Mouse (Mus musculus) liver, embryonic 16.5 days (tissue): ENCODE measurements at regions not wholly inside any gene's neighbourhood (a gene's known extent, or its start where the extent isn't known, plus 50 kb on each side); places are given as distances from the start of the nearest gene placed in this dataset.

Experiments
- ATAC-seq: fragments of 200-750 bp; cut with Nextera tagmentation; 2 replicates; pipeline ENCODE4 v1.8.0; 2017; ENCODE audit warnings: low read depth, mild to moderate bottlenecking, moderate number of reproducible peaks, moderate library complexity
- H3K27ac ChIP-seq: fragments of 300-500 bp; sonication (generic); 2 replicates; pipeline ENCODE4 v1.5.1; 2014; ENCODE audit warnings: mild to moderate bottlenecking, low read length
- H3K27me3 ChIP-seq: fragments of 300-500 bp; sonication (generic); 2 replicates; pipeline ENCODE4 v1.6.1; 2014; ENCODE audit warnings: low read depth, low read length, mixed read lengths; ENCODE audit not compliant: control insufficient read depth, insufficient read depth
- H3K36me3 ChIP-seq: fragments of 300-500 bp; sonication (generic); 2 replicates; pipeline ENCODE4 v1.6.1; 2014; ENCODE audit warnings: mild to moderate bottlenecking; ENCODE audit not compliant: control insufficient read depth, insufficient read depth
- H3K4me1 ChIP-seq: fragments of 300-500 bp; sonication (generic); 2 replicates; pipeline ENCODE4 v1.6.1; 2014; ENCODE audit warnings: low read depth, low read length, mixed read lengths; ENCODE audit not compliant: control insufficient read depth
- H3K4me2 ChIP-seq: fragments of 300-500 bp; sonication (generic); 2 replicates; pipeline ENCODE4 v1.6.1; 2014; ENCODE audit warnings: low read depth, low read length, mixed read lengths
- H3K4me3 ChIP-seq: fragments of 300-500 bp; sonication (generic); 2 replicates; pipeline ENCODE4 v1.5.1; 2014; ENCODE audit warnings: low read depth, mild to moderate bottlenecking, low read length
- H3K9ac ChIP-seq: fragments of 300-500 bp; sonication (generic); 2 replicates; pipeline ENCODE4 v1.6.1; 2014; ENCODE audit warnings: low read depth, low read length
- H3K9me3 ChIP-seq: fragments of 300-500 bp; sonication (generic); replicated peaks from 2 replicates; pipeline ENCODE4 v1.6.1; 2016; ENCODE audit warnings: low read length; ENCODE audit not compliant: control insufficient read depth
- WGBS: fragments of 180-500 bp; shearing (Covaris S2); extraction: QIAGEN DNeasy Blood & Tissue Kit; methylation state at CpG from one replicate; pipeline ENCODE4 v1.1.7; 2014; ENCODE audit not compliant: insufficient replicate concordance; 5-methylcytosine and 5-hydroxymethylcytosine counted together

DNA sequence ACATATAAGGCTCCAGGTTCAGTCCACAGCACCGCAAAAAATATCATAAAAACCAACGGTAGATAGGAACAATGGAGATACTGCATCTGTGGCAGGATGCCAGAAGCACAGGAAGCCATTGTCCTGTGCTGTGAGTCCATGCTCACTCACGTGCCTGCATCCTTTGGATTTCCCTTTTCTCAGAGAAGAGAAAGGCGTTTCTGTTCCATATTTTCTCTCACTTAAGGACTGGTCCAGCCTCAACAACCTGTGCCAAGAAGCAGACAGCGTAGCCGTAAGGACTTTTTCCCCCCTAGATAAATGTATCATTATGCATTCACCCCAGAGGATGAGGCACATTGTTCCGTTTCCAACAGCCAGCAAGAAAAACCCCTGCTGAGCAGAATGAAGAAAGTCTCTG, 360.0 kb upstream of the Jarid2 start:
- Histone ChIP-seq H3K9me3 (no peaks in the 10 kb centered on the region), H3K36me3 (no peaks in the 10 kb centered on the region), H3K4me2 (no peak overlapping the region), H3K4me3 (no peak overlapping the region), H3K9ac (no peak overlapping the region), H3K27me3 (no peaks in the 10 kb centered on the region), H3K4me1 (no peaks in the 10 kb centered on the region), H3K27ac (no peak overlapping the region)
- WGBS, result 62% methylated on average over 7 of the region's 7 CpGs
- ATAC-seq, result no peak

DNA sequence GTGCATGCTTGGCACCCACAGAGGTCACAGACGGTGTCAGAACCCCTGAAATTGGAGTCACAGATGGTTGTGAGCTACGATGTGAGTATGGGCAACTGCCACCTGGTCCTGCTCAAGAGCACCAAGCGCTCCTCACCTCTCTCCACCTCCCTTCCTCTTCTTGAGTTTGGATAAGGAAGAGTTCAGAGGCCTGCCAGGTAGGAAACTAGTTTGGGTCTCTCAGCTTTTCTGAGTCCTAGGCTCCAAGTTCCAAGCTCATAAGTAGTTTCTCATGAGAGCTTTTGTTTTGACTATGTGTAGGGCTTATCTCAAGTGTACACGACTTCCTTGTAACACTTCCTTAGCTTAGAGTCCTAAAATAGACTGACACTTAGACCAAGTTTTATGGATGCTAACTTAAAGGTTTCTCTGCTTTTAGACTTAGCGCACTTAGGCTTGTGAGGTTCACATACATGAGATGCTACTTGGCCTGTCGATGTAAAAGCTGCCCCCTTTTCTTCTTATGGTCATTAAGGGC, 356.9 kb upstream of the Jarid2 start:
- H3K36me3 ChIP-seq, result no peaks in the 10 kb centered on the region
- H3K27ac ChIP-seq, result no peak overlapping the region
- no peak overlapping the region for H3K4me3 ChIP-seq
- H3K9ac ChIP-seq, result no peak overlapping the region
- no peak overlapping the region for H3K4me2 ChIP-seq
- H3K9me3 ChIP-seq, result no peaks in the 10 kb centered on the region
- 25% methylated on average over 6 of the region's 6 CpGs for WGBS
- ATAC-seq, result no peak
- no peaks in the 10 kb centered on the region for H3K4me1 ChIP-seq
- no peaks in the 10 kb centered on the region for H3K27me3 ChIP-seq

DNA sequence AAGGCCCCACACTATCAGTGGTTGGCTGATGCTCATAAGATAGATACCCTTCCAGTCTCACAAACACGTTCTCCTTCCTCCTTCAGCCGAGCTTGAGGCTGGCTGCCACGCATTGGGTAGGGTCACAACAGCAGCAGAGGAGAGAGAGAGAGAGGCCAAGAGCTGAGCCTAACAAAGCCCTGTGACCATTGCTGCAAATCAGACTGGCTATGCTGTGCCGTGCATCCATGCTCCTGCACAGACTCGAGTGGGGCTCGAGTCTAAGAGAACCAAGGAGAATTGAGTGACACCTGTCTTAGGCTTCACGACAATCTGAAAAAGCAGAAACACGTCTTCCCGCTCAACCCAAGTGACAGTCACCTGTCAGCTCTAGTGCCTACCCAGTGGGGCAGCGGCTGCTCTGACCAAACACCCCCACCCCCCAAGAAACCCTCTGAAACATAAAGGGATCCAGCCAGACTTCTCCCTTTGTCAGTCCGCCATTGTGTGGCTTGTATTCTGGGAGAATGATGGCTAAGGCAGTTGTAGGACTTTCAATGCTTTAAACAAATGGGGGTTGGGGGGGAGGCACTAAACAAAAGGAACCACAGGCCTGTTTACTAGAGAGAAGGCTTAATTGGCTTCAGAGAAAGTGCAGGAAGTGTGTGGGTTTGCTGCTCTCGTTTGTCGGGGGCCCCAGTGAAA, 353.7 kb upstream of the Jarid2 start:
- Histone ChIP-seq H3K9me3 (no peaks in the 10 kb centered on the region), H3K4me2 (no peak overlapping the region), H3K4me3 (no peak overlapping the region), H3K36me3 (no peaks in the 10 kb centered on the region), H3K9ac (no peak overlapping the region), H3K27ac (no peak overlapping the region), H3K27me3 (no peaks in the 10 kb centered on the region), H3K4me1 (no peaks in the 10 kb centered on the region)
- ATAC-seq, result no peak
- WGBS, result 20% methylated on average over 13 of the region's 13 CpGs

DNA sequence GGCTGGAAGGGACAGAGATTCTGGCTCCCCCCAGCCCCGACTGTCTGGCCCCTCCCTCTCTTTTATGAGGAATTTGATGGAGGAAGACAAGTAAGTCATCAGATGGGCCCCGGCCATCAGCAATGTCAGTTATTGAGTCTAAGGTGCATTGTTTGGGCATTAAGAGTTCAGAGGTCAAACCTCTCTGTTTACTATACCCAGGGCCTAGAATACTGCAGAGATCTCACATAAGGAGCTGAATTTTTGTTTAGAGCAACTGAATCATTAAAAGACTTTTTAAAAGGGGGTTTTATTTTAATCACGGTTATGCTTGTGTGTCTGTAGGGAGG, 353.1 kb upstream of the Jarid2 start:
- WGBS, result 27% methylated on average over 3 of the region's 3 CpGs

DNA sequence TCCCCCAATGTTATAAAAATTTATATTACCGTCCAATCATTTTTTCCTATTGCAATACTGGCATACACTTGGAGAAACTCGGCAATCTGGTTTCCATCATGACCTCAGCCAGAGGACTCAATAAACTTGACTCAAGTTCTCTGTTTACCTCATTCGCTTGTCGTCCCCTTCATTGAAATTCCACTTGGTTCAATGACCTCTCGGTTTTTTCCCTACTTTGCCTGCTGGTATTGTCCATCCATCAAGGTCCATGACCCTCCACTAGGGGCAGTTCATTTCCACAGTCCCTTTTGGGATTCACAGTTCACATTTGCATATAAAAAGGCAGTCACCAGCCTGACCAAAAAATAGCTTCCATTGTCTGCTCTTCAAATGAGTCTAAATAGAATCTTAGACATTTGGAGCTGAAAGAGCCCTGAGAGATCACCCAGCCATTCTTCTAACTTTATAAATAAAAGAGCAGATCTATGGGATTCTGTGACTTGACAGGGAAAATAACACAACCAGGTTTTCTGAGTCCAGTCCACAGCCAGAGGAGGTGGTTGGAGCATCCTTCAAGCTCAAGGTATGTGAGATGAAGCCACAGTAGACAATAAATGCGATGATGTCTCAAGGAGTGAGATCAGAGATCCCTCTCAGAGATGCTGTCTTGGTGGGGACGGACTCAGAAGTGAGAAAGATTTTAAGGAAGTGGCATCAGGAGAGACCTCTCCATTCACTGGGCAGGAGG, 347.4 kb upstream of the Jarid2 start:
- no peak for ATAC-seq
- Histone ChIP-seq H3K9ac (no peak overlapping the region), H3K4me3 (no peak overlapping the region), H3K4me2 (no peak overlapping the region), H3K27ac (no peak overlapping the region), H3K4me1 (no peaks in the 10 kb centered on the region), H3K27me3 (no peaks in the 10 kb centered on the region), H3K9me3 (no peaks in the 10 kb centered on the region), H3K36me3 (no peaks in the 10 kb centered on the region)
- 60% methylated on average over 7 of the region's 7 CpGs for WGBS

More for the DNA sequence above, 353.1 kb upstream of the Jarid2 start:
- Histone ChIP-seq H3K27me3 (no peaks in the 10 kb centered on the region), H3K4me3 (no peak overlapping the region), H3K9me3 (no peaks in the 10 kb centered on the region), H3K27ac (no peak overlapping the region), H3K4me2 (no peak overlapping the region), H3K4me1 (no peaks in the 10 kb centered on the region), H3K9ac (no peak overlapping the region), H3K36me3 (no peaks in the 10 kb centered on the region)
- no peak for ATAC-seq

DNA sequence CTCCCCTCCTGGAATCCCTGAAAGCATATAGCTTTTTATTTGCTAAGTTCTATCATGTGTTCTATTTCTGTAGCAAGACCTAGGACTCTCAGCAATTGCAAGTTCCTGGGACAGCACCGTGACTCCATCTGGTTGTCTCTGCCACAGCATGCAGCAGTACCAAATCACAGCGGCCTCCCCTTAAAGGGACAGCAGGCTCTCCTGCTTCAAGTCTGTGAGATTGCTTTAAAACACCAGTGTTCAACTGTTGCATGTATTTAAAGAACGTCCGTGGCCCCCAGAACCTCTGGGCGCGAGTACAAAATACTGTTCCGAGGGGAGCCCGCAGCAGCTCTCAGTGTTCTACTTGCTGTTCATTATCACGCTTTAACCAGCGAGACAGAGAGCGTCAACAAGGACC, 346.0 kb upstream of the Jarid2 start:
- WGBS, result 61% methylated on average over 11 of the region's 11 CpGs
- no peak for ATAC-seq

DNA sequence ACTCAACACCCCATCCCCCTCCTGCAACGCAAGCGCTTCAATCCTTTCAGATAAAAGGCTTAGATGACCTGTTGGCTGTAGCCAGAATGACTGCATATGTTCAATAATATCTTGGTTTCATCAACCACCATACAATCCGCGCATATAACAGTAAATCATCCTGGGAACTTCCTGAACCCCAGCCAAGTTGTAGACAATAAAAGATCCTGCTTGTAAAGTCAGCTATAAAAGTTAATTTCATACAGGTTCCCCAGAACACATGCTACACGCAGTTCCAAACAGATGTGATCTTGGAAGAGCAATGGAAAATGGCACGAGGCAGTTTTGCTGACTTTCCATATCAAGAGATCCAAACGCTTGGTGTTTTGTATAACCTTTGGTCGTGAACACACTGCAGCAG, 342.5 kb upstream of the Jarid2 start:
- Histone ChIP-seq H3K27ac (no peak overlapping the region), H3K4me3 (no peak overlapping the region), H3K4me2 (no peak overlapping the region), H3K4me1 (no peaks in the 10 kb centered on the region), H3K36me3 (no peaks in the 10 kb centered on the region), H3K27me3 (no peaks in the 10 kb centered on the region), H3K9ac (no peak overlapping the region), H3K9me3 (no peaks in the 10 kb centered on the region)
- WGBS, result 65% methylated on average over 8 of the region's 8 CpGs
- no peak for ATAC-seq

More for the DNA sequence above, 346.0 kb upstream of the Jarid2 start:
- Histone ChIP-seq H3K9me3 (no peaks in the 10 kb centered on the region), H3K4me1 (no peaks in the 10 kb centered on the region), H3K27ac (no peak overlapping the region), H3K9ac (no peak overlapping the region), H3K27me3 (no peaks in the 10 kb centered on the region), H3K4me2 (no peak overlapping the region), H3K4me3 (no peak overlapping the region), H3K36me3 (no peaks in the 10 kb centered on the region)

DNA sequence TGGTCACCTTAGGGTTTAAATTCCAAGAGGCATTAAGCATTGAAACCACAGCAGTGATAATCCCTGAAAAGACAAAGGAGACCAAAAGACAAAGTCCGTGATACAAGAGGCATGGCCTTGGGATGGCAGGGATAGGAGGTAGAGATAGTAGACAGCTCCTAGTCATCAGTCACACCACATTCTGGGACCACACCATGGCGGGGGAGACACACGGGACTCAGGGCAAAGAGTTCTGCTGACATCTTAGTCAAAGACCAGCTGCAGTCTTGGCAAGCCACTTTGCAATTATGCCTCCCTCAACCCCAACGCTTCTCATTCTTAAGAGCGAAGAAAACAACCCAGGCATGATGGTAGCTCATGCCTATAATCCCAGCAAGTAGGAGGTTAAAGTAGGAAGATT, 339.6 kb upstream of the Jarid2 start:
- H3K27me3 ChIP-seq, result no peaks in the 10 kb centered on the region
- no peak overlapping the region for H3K4me2 ChIP-seq
- no peak overlapping the region for H3K9ac ChIP-seq
- no peak for ATAC-seq
- no peaks in the 10 kb centered on the region for H3K4me1 ChIP-seq
- 63% methylated on average over 5 of the region's 5 CpGs for WGBS
- no peak overlapping the region for H3K27ac ChIP-seq
- H3K9me3 ChIP-seq, result no peaks in the 10 kb centered on the region
- H3K4me3 ChIP-seq, result no peak overlapping the region
- H3K36me3 ChIP-seq, result no peaks in the 10 kb centered on the region

DNA sequence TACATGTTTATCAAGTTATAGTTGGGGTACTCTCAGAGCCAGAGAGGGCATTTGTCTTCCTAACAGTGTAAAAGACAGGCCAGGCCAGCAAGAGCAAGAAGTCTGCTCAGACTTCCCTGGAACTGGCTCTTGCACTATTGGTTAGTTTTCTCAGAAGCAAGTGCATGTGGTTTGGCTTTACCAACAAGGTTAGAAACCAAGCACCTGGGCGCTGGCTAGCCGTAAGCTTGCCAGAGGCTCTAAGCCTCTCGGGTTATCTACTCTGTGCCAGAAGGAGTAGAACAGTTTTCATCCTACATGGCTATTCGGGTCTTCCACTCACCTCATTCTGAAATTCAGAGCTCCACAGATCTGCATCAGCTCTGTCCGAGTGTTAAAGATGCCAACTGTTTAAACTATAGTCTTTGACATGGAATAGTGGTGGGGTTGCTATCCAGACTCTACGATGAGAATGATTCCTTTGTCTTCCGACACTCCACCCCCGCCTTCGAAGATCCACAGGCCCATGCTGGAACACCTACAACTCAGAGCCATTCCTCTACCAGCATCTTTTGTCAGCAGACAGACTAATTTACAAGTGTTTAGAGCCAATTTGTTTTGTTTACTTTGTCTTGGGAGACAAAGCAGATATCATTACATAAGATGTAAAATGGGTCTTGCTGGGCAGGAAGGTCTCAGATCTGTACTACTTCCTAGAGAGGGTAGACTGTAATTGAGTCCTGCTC, 338.4 kb upstream of the Jarid2 start:
- 66% methylated on average over 9 of the region's 9 CpGs for WGBS
- H3K27ac ChIP-seq, result no peak overlapping the region
- H3K36me3 ChIP-seq, result no peaks in the 10 kb centered on the region
- no peaks in the 10 kb centered on the region for H3K9me3 ChIP-seq
- no peak for ATAC-seq
- no peaks in the 10 kb centered on the region for H3K4me1 ChIP-seq
- no peak overlapping the region for H3K4me3 ChIP-seq
- H3K4me2 ChIP-seq, result no peak overlapping the region
- H3K9ac ChIP-seq, result no peak overlapping the region
- no peaks in the 10 kb centered on the region for H3K27me3 ChIP-seq
